Mouse (Mus musculus): ENCODE data around the gene Fam213a.

GRCm38 (mm10) chr14:40996171-40996570 is 17.4 kb downstream of the Fam213a start:
- no peak for TF ChIP-seq CTCF (IDR thresholded peaks at IDR 0.05; ENCODE audit: extremely low read depth, insufficient read depth, insufficient read length, insufficient replicate concordance)
- no peak for TF ChIP-seq POLR2A (IDR thresholded peaks at IDR 0.05; ENCODE audit: low read depth, low read length)
